Mouse (Mus musculus) liver, embryonic 15.5 days (tissue): ENCODE measurements at regions not wholly inside any gene's neighbourhood (a gene's known extent, or its start where the extent isn't known, plus 50 kb on each side); places are given as distances from the start of the nearest gene placed in this dataset.

ENCODE experiments used
- ATAC-seq: fragments of 200-750 bp; cut with Nextera tagmentation; 2 replicates; pipeline ENCODE4 v1.8.0; 2017; ENCODE audit warnings: moderate number of reproducible peaks, mild to moderate bottlenecking, moderate library complexity; ENCODE audit not compliant: insufficient read depth
- H3K27ac ChIP-seq: fragments of 300-500 bp; sonication (generic); replicated peaks from 2 replicates; pipeline ENCODE4 v1.5.1; 2015; ENCODE audit warnings: mild to moderate bottlenecking, inconsistent platforms
- H3K27me3 ChIP-seq: fragments of 300-500 bp; sonication (generic); 2 replicates; pipeline ENCODE4 v1.6.1; 2015; ENCODE audit warnings: mild to moderate bottlenecking, inconsistent platforms
- H3K36me3 ChIP-seq: fragments of 300-500 bp; sonication (generic); replicated peaks from 2 replicates; pipeline ENCODE4 v1.6.1; 2015; ENCODE audit warnings: moderate library complexity, mild to moderate bottlenecking, inconsistent platforms
- H3K4me1 ChIP-seq: fragments of 300-500 bp; sonication (generic); replicated peaks from 2 replicates; pipeline ENCODE4 v1.6.1; 2015; ENCODE audit warnings: inconsistent platforms
- H3K4me2 ChIP-seq: fragments of 300-500 bp; sonication (generic); 2 replicates; pipeline ENCODE4 v1.6.1; 2015; ENCODE audit warnings: moderate library complexity, mild to moderate bottlenecking, inconsistent platforms
- H3K4me3 ChIP-seq: fragments of 300-500 bp; sonication (generic); replicated peaks from 2 replicates; pipeline ENCODE4 v1.5.1; 2015; ENCODE audit warnings: mild to moderate bottlenecking, inconsistent platforms
- H3K9ac ChIP-seq: fragments of 300-500 bp; sonication (generic); 2 replicates; pipeline ENCODE4 v1.6.1; 2015; ENCODE audit warnings: moderate library complexity, mild to moderate bottlenecking, inconsistent platforms
- H3K9me3 ChIP-seq: fragments of 300-500 bp; sonication (generic); replicated peaks from 2 replicates; pipeline ENCODE4 v1.6.1; 2016; ENCODE audit warnings: inconsistent platforms
- WGBS: fragments of 180-500 bp; shearing (Covaris S2); methylation state at CpG from one replicate; pipeline ENCODE4 v1.1.7; 2015; ENCODE audit warnings: mixed read lengths; ENCODE audit not compliant: insufficient replicate concordance; 5-methylcytosine and 5-hydroxymethylcytosine counted together

DNA sequence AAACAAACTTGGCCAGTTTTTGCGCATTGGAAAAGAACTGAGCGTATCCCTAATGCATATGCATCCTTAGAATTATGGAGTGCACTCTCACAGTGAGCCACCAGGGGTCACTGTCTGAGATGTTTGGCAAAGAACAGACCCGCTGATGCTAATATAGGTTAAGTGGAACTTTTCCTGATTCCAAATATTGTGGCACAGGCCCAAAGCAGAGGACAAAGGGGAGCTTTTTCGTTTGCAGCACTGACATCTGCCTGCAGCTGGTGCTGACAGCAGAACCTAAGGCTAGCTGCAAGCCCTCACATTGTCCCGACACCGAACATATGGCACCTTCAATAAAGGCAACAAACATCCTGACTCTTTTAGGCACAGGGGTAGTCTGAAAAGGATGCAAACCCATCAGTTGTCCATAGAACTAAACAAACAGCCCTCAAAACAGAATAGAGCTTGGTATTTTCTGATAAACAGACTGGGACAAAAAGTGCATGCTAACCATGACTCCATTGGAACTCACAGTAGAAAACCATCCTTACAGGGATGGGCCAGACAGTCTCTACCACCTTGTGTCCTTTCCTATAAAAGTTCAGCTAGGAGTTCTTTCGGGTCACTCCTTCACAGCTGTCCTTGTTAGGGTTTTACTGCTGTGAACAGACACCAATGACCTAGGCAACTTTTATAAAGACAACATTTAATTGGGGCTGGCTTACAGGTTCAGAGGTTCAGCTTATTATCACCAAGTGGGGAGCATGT, 87.1 kb upstream of the Gm34302 start:
- no peak for ATAC-seq
- 42% methylated on average over 7 of the region's 7 CpGs for WGBS

GRCm38 (mm10) chr3:63570082-63570481, 86.4 kb upstream of the Gm34302 start:
- Histone ChIP-seq H3K27me3 (no peaks in the 10 kb centered on the region), H3K4me2 (no peak overlapping the region), H3K4me1 (no peaks in the 10 kb centered on the region), H3K9me3 (no peaks in the 10 kb centered on the region), H3K4me3 (no peak overlapping the region), H3K36me3 (no peaks in the 10 kb centered on the region), H3K27ac (no peak overlapping the region), H3K9ac (no peak overlapping the region)
- 67% methylated on average over 1 of the region's 1 CpGs for WGBS
- no peak for ATAC-seq

More for the DNA sequence above, 87.1 kb upstream of the Gm34302 start:
- Histone ChIP-seq H3K4me2 (no peak overlapping the region), H3K27ac (no peak overlapping the region), H3K27me3 (no peaks in the 10 kb centered on the region), H3K9ac (no peak overlapping the region), H3K9me3 (no peaks in the 10 kb centered on the region), H3K36me3 (no peaks in the 10 kb centered on the region), H3K4me3 (no peak overlapping the region), H3K4me1 (no peaks in the 10 kb centered on the region)

GRCm38 (mm10) chr3:63569004-63569596, 85.4 kb upstream of the Gm34302 start:
- WGBS = 44% methylated on average over 7 of the region's 7 CpGs
- no peak overlapping the region for H3K4me2 ChIP-seq
- no peaks in the 10 kb centered on the region for H3K27me3 ChIP-seq
- no peaks in the 10 kb centered on the region for H3K36me3 ChIP-seq
- H3K9me3 ChIP-seq = no peaks in the 10 kb centered on the region
- H3K9ac ChIP-seq = no peak overlapping the region
- no peak for ATAC-seq
- no peak overlapping the region for H3K4me3 ChIP-seq
- H3K4me1 ChIP-seq = no peaks in the 10 kb centered on the region
- no peak overlapping the region for H3K27ac ChIP-seq

GRCm38 (mm10) chr3:63567726-63568125, 84.0 kb upstream of the Gm34302 start:
- H3K9me3 ChIP-seq = no peaks in the 10 kb centered on the region
- WGBS = 51% methylated on average over 3 of the region's 3 CpGs
- no peaks in the 10 kb centered on the region for H3K4me1 ChIP-seq
- no peak overlapping the region for H3K9ac ChIP-seq
- no peak overlapping the region for H3K4me3 ChIP-seq
- ATAC-seq = no peak
- no peak overlapping the region for H3K4me2 ChIP-seq
- H3K36me3 ChIP-seq = no peaks in the 10 kb centered on the region
- H3K27me3 ChIP-seq = no peaks in the 10 kb centered on the region
- no peak overlapping the region for H3K27ac ChIP-seq

DNA sequence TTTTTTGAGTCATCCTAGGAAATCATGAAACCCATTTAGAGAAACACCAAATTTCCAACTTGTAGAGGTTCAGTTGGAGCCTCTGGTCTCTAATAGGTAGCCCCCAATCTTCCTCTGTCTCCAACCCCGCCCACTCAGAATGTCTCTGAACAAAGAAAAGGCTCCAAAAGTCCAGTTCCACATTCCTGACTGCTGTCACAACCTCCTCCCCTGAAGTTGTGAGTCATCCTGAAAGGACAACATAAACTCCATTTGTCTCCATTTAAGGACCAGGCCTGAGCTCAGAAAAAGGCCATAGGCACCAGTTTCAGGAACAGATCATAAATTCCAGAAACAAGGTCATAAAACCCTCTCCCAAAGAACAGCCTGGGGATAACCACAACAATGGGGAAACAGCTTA, 79.4 kb upstream of the Gm34302 start:
- no peak overlapping the region for H3K9ac ChIP-seq
- H3K27ac ChIP-seq = no peak overlapping the region
- no peaks in the 10 kb centered on the region for H3K9me3 ChIP-seq
- WGBS = 43% methylated on average over 1 of the region's 1 CpGs
- H3K4me2 ChIP-seq = no peak overlapping the region
- H3K27me3 ChIP-seq = no peaks in the 10 kb centered on the region
- H3K4me3 ChIP-seq = no peak overlapping the region
- no peaks in the 10 kb centered on the region for H3K36me3 ChIP-seq
- ATAC-seq = no peak
- no peaks in the 10 kb centered on the region; the same call in 1 of the 2 replicates for H3K4me1 ChIP-seq

GRCm38 (mm10) chr3:63562532-63562931, 78.9 kb upstream of the Gm34302 start:
- no peak for ATAC-seq

GRCm38 (mm10) chr3:63560745-63561151, 77.1 kb upstream of the Gm34302 start:
- H3K27ac ChIP-seq = no peak overlapping the region
- H3K9ac ChIP-seq = no peak overlapping the region
- no peak for ATAC-seq
- H3K27me3 ChIP-seq = no peaks in the 10 kb centered on the region
- H3K4me2 ChIP-seq = no peak overlapping the region
- 45% methylated on average over 4 of the region's 4 CpGs for WGBS
- H3K36me3 ChIP-seq = no peaks in the 10 kb centered on the region
- no peak overlapping the region for H3K4me3 ChIP-seq
- H3K4me1 ChIP-seq = no peaks in the 10 kb centered on the region; the same call in 1 of the 2 replicates
- no peaks in the 10 kb centered on the region for H3K9me3 ChIP-seq

More at GRCm38 (mm10) chr3:63562532-63562931, 78.9 kb upstream of the Gm34302 start:
- Histone ChIP-seq H3K9ac (no peak overlapping the region), H3K4me1 (no peaks in the 10 kb centered on the region; the same call in 1 of the 2 replicates), H3K9me3 (no peaks in the 10 kb centered on the region), H3K36me3 (no peaks in the 10 kb centered on the region), H3K27me3 (no peaks in the 10 kb centered on the region), H3K4me2 (no peak overlapping the region), H3K4me3 (no peak overlapping the region), H3K27ac (no peak overlapping the region)

DNA sequence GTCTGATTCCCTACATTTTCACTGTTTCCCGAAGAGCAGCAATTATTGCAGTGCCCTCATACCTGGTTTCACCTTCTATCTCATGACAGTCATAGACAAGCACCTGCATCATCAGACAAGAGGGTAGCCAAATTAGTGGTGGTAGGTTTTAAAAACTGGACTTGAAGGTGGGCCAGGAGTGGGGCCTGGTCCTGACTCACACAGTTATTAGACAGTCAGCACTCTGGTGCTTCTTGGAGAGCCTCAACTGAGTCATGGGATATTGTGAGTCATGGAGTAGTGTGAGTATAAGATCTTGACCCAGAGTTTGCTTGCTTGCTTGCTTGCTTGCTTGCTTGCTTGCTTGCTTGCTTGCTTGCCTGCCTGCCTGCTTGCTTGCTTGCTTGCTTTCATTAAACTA, 73.1 kb upstream of the Gm34302 start:
- Histone ChIP-seq H3K9ac (no peak overlapping the region), H3K27ac (no peak overlapping the region), H3K4me2 (no peak overlapping the region), H3K27me3 (no peaks in the 10 kb centered on the region), H3K4me3 (no peak overlapping the region), H3K36me3 (no peaks in the 10 kb centered on the region), H3K4me1 (no peaks in the 10 kb centered on the region; the same call in 1 of the 2 replicates), H3K9me3 (no peaks in the 10 kb centered on the region)
- no peak for ATAC-seq
- WGBS = 66% methylated on average over 1 of the region's 1 CpGs

GRCm38 (mm10) chr3:63554872-63555271, 71.2 kb upstream of the Gm34302 start:
- Histone ChIP-seq H3K4me1 (no peaks in the 10 kb centered on the region), H3K4me2 (no peak overlapping the region), H3K27ac (no peak overlapping the region), H3K27me3 (no peaks in the 10 kb centered on the region), H3K9me3 (no peaks in the 10 kb centered on the region), H3K36me3 (no peaks in the 10 kb centered on the region), H3K4me3 (no peak overlapping the region), H3K9ac (no peak overlapping the region)
- no peak for ATAC-seq
- 4% methylated on average over 9 of the region's 9 CpGs for WGBS

DNA sequence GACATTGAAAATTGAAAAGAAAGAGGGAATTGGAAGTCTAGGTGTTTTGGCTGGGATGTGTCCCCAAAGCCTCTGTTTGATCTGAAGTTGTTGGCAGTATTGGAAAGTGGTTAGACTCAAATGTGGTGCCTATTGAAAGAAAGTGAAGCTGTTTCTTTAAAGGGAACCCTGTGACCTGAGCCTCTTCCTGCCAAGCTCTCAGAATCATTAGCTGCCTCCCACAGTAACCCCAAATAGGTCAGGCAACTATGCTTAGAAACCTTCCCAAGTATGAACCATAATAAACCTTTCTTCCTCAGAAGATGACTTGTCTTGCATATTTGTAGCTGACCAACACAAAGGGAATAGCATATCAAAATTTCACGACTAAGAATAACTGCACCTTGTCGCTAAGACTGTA, 69.7 kb upstream of the Gm34302 start:
- Histone ChIP-seq H3K27me3 (no peaks in the 10 kb centered on the region), H3K27ac (no peak overlapping the region), H3K9me3 (no peaks in the 10 kb centered on the region), H3K9ac (no peak overlapping the region), H3K4me1 (no peaks in the 10 kb centered on the region), H3K4me2 (no peak overlapping the region), H3K36me3 (no peaks in the 10 kb centered on the region), H3K4me3 (no peak overlapping the region)
- no peak for ATAC-seq
- WGBS = 63% methylated on average over 2 of the region's 2 CpGs

- no peak for ATAC-seq
- Histone ChIP-seq H3K4me3 (no peak overlapping the region), H3K4me2 (no peak overlapping the region), H3K4me1 (no peaks in the 10 kb centered on the region), H3K27me3 (no peaks in the 10 kb centered on the region), H3K36me3 (no peaks in the 10 kb centered on the region), H3K9me3 (no peaks in the 10 kb centered on the region), H3K9ac (no peak overlapping the region), H3K27ac (no peak overlapping the region)
- 42% methylated on average over 5 of the region's 5 CpGs for WGBS
These were observed 68.0 kb upstream of the Gm34302 start for GRCm38 (mm10) chr3:63551661-63552060.
